Mouse (Mus musculus) lung, postnatal 14 days (tissue): Measurements from ENCODE around the gene 1700025G04Rik.
A peak's percentile ranks its signal among the peaks of the same experiment; 100 is the strongest.
"Not testable (repeated sequence)": the region's sequence is repeated elsewhere in the genome, so short reads cannot be mapped to it uniquely, and the experiment has no call there.

ENCODE experiments used
- DNase-seq: peaks from one replicate; pipeline ENCODE4 v3.0.0; 2021

The 1700025G04Rik gene

DNA sequence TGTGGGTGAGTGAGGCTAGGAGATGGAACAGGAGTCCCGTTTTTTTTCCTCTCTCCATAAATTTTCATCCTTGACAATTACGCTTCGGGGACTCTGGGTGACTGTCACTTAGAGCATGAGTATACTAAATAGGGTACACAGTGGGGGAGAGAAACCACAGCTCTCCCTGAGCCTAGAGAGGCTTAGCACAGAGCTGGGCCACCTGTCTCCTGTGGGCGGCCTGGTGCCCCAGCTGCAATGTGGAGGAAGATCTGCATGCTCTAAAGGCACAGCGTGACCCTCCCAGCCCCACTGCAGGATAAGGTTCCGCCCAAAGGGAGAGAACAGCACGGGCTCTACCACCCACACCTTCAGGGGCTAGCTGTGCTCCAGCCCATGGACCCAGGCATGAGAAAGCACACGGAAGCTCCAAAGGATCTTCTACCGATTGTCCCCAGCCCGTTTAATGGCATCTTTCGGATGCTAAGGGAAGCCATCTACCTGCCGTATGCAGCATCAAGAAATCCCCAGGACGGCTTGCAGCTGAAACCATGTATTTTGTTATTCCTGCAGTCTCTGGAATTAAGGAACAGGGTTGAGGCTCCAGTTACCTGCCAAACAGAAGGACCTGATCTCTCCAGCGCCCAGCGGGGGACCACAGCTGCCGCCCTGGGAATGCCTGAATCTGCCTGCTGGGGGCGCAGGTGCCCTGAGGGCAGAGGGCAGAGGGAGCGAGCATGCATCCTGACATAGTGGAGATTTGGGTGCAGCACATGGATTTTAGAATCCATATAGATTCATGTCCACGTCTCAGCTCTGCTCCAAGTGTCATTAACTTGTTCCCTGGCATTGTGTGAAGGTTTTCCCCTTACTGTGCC is 243.8 kb downstream of the 1700025G04Rik start:
- no peak for DNase-seq

DNA sequence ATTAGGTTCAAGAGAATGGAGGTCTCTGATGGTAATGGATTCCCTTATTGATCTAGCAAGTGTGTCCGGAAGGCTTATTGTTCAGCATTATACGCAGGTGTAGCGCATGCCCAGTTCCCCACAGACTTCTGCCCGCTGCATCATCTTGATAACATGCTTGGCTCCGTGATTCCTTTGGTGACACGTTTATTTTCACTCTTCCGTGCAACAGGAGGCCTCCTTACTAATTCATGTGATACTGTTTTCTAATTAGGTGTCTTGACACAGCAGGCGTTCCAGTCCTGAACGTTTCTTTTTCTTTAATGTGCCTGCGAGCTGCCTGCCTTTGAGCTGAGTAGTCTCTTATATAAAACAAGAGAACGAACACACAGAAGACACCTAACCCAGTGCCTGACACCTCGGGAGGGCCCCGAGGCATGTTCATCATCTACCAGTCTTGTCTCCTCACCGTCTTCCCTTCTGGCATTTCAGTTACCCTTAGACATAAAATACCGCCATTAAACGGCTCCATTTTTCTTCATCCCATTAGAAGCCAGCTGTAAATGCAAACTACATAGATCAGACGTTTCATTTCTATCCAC is 244.6 kb downstream of the 1700025G04Rik start:
- DNase-seq: no peak

DNA sequence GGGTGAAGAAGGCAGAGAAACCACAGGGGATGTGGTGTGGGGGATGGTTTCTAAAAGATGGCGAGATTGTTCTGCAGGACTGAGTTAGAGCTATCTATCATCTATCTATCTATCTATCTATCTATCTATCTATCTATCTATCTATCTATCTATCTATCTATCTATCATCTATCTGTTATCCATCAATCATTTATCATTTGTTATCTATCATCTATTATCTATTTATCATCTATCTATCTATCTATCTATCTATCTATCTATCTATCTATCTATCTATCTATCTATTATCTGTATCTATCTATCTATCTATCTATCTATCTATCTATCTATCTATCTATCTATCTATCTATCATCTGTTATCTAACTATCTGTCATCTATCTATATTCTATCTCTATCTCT is 249.6 kb downstream of the 1700025G04Rik start:
- DNase-seq: not testable (repeated sequence)

DNA sequence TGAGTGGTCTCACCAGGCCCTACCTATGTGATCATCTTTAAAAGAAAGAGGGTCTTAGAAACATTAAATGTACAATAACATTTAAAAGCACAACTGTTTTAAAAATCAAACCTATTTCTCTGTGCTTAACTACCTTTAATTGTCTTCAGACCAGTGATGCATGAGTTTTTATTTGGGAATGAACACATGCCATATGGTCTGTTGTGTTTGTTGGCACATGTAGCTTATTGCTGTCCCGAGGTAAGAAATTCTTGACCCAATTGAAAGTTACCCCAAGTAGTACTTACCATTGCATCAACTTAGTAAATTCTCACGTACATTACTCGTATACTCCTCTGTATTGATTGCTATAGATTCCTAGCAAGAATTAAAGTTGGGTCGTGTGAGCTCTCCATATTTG is 254.7 kb downstream of the 1700025G04Rik start:
- no peak for DNase-seq

DNA sequence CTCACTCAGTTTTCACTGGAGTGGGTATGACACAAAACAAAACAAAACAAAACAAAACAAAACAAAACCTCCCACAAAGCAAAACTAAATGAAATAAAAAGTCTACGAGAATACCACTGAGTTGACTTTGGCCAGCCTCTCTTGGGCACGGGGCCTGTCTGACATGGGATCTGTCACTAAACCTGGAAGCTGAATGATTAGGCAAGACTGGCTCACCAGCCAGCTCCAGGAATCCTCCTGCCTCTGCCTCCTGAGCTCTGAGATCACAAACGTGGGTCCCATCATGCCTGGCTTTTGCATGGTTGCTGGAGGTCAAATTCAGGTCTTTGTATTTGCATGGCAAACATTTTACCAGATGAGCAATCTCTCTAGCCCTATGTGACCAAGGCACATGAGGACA is 258.1 kb downstream of the 1700025G04Rik start:
- no peak for DNase-seq

DNA sequence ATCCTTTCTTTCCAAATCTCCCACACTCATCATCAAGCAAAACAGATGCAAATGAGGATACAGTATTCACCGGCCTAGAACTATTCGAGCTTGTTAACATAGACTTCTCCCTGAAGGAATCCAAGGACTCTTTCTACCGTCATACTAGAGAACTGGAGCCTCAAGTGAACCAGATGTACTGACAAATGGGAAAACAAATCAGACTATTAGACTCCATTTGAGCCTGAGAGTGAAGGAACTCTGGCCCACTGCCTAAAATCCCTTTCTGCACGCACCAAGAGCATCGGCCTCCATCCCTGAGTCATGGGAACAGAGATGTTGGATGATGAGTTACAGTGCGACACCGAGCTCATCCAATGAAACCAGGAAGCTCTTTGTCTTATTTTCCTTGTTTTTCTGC is 264.9 kb downstream of the 1700025G04Rik start:
- peak; percentile 10 for DNase-seq

DNA sequence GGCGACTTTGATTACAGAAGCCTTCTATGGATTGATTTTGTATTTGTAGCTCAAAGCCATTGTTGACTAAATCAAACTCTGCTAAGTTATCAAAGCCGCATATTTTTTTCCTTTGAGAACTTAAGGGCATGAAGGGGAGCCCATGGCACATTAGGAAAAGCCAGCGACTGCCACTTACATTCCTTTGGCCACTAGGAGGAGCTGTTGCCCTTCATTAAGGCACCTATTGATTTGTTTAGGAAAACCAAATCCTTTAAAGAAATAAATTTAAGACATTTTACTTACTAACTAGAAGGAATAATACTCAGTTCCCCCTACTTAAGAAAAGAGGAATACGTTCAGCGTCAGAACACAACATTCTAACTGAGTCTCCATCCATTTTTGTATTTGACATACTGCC is 269.5 kb downstream of the 1700025G04Rik start:
- peak; percentile 84 for DNase-seq

DNA sequence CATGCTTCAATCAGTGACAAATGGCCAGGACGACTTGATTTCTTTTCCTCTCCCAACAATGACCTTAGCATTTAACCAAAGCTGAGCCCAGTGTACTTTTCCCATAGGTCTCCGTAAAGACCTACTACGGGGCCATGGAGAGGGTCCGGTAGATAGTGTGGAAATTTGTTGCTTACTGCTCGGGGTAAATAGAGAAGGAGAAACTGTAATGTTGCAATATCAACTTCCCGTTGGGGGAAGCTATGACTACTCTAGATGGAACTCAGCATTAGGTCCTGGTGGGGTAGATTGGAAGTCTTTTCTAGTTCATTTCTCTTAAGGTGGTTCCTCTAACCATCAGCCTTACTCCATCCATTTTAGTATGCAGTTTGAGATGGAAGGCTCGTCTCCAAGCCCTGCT is 270.7 kb downstream of the 1700025G04Rik start:
- no peak for DNase-seq

DNA sequence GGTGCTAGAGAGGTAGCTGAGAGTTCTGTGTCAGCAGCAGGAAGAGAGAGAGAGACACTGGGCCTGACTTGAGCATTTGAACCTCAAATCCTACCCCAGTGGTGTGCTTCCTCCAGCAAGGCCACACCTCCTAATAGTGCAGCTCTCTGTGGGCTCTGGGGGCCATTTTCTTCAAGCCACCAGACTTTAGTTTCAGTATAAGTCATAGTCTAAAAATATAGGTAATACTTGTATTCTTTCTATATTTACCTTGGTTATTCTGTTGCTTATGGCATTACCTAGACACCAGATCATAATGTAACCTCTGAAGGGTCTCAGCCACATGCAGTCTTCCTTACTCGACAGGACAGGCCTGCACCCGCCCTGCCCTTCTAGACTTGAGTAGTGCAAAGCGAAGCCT is 273.9 kb downstream of the 1700025G04Rik start:
- DNase-seq: no peak

DNA sequence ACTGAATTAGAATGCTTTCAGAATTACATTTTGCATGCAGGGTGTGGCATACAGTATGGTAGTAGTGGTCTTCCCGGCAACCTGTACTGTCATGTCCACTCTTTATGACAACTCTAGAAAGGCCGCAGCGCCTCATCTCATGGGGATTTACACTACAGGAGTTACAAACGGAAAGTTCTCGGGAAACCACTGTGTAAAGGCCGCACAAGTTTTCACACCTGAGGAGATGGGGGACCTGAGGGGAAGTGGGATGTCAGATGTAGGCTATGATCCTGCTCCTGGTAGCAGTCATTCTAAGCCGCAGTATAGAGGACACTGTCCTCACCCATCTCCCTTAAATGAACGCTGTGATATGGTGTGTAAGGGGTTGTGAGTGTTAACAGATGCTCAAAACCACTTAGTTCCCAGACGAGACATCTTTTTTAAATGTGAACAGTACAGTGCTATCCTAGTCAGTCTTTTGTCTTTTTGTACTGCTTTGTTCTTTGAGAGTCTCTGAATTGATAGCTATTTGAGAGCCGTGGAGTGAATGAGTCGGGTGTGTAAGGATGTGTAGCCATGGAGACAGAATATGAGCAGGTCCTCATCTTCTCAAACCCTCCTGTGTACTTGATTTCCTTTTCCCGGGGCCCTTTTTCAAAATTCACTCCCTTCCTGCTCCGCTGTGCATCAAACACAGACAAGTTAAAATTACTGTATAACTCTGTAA is 277.8 kb downstream of the 1700025G04Rik start:
- DNase-seq: no peak

DNA sequence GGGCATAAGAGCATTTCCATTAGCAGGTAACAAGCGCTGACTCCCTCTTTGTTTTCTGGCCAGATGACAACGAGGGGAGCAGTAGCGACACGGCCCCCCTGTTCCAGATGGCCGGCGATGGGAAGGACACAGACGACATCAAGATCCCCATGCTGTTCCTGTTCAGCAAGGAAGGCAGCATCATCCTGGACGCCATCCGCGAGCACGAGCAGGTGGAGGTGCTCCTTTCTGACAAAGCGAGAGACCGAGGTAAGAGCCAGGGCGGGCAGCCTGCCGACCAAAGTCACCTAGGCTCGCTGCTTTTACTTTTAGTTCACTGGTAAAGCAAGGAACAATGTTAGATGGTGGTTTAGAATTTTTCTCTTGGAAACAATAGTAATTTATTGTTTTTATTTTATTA is 278.5 kb downstream of the 1700025G04Rik start:
- DNase-seq: no peak

DNA sequence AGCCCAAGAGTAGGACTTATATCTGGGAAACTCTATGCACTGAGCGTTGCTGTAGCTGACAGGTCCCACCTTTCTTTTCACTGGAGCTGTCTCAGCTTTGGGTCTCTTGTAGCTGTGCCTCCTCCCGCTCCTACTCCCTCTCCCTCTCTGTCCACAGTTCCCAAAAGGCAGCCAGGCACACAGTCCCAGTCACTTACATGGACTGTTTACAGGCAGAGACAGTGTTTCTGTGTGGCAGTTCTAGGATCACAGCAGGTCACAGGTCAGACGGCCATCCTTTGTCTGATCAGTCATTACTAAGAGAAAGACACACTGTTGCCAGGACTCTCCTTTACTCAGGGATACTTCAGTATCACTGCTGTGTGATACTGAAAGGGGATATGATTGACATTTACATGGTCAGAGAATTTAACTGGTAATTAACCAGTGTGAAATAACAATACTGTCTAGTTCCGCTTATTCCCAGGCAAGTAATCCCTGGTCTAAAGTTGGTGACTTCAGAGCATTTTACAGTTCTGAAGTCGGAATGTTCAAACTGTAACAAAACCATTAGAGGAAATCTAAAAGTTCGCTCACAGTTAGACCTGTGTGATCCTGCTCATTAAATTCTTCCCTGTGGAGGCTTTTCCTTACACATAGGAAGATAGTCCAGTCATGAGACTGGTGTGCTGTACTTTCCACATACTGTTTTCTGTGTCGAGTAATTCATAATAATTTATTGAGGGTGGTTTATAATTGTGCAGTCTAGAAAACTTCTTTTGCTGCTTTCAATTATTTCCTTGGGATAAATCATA is 279.1 kb downstream of the 1700025G04Rik start:
- DNase-seq: no peak

DNA sequence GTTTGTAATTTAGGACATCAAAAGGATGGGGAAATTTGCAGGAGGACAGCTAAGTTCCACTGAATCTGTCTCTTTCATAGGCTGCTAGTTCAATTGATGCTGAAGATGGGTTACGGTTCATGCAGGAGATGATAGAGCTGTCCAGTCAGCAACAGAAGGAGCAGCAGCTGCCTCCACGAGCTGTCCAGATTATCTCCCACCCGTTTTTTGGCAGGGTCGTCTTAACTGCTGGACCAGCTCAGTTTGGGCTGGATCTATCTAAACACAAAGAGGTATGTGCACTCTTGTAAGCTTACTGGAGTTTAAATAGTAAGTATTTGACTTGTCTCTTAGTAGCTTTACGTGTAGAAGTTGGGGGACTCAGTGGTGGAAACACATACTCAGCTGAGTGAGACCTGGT is 282.6 kb downstream of the 1700025G04Rik start:
- DNase-seq: no peak

DNA sequence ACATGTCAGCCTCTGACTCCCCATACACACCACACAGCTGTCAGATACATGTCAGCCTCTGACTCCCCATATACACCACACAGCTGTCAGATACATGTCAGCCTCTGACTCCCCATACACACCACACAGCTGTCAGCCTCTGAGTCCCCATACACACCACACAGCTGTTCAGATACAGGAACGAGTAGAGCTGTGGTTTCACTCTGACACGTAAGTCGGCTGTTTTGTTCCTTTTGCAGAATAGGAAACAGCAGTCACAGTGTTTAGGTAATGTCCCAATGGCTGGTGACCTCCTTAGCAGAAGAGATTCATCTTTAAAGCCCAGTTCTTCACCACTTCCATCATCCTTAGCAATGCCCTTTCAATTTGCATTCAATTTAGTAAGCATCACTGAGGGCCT is 287.1 kb downstream of the 1700025G04Rik start:
- DNase-seq: not testable (repeated sequence)
